Mouse (Mus musculus) naive thymus-derived CD4-positive, alpha-beta T cell, adult 2 months (primary cell): ENCODE data around the gene Dll3.

Source experiments
- DNase-seq: peaks from one replicate; pipeline ENCODE4 v3.0.0-alpha.2; 2011; ENCODE audit warnings: low read depth

The Dll3 gene

GRCm38 (mm10) chr7:28309737-28310136, 7.7 kb upstream of the Dll3 start:
- no peak for DNase-seq

- DNase-seq = no peak
Observed at GRCm38 (mm10) chr7:28306216-28306615, 4.2 kb upstream of the Dll3 start.

- no peak for DNase-seq
Observed at GRCm38 (mm10) chr7:28305641-28306040, 3.6 kb upstream of the Dll3 start.

- DNase-seq = peak; percentile 47
Observed at GRCm38 (mm10) chr7:28298837-28299625, 3.0 kb downstream of the Dll3 start.

GRCm38 (mm10) chr7:28294481-28294880, 7.6 kb downstream of the Dll3 start:
- no peak for DNase-seq

GRCm38 (mm10) chr7:28290638-28291590, 11.1 kb downstream of the Dll3 start, which contains the start of gene Selenov:
Selenov (minus strand) TSS chr7:28291186.
- no peak for DNase-seq

GRCm38 (mm10) chr7:28290165-28290564, 11.9 kb downstream of the Dll3 start:
- no peak for DNase-seq

GRCm38 (mm10) chr7:28280630-28281029, 21.4 kb downstream of the Dll3 start:
- no peak for DNase-seq

GRCm38 (mm10) chr7:28278279-28278652, 23.8 kb downstream of the Dll3 start:
- no peak for DNase-seq

- DNase-seq = peak; percentile 97
Observed at GRCm38 (mm10) chr7:28277615-28278278, 24.3 kb downstream of the Dll3 start, which contains the start of gene Eid2b. Eid2b (plus strand) TSS chr7:28277739.

- no peak for DNase-seq
Observed at GRCm38 (mm10) chr7:28277237-28277614, 24.8 kb downstream of the Dll3 start.

GRCm38 (mm10) chr7:28271761-28272160, 30.3 kb downstream of the Dll3 start:
- DNase-seq = no peak

GRCm38 (mm10) chr7:28269355-28269754, 32.7 kb downstream of the Dll3 start:
- no peak for DNase-seq

- no peak for DNase-seq
Observed at GRCm38 (mm10) chr7:28268576-28268975, 33.5 kb downstream of the Dll3 start.

GRCm38 (mm10) chr7:28268042-28268531, 34.0 kb downstream of the Dll3 start:
- peak; percentile 40 for DNase-seq

GRCm38 (mm10) chr7:28267129-28268041, 34.7 kb downstream of the Dll3 start, which contains the start of gene Eid2:
Eid2 (plus strand) TSS chr7:28267881.
- DNase-seq = peak; percentile 69

GRCm38 (mm10) chr7:28265391-28265790, 36.6 kb downstream of the Dll3 start:
- no peak for DNase-seq

GRCm38 (mm10) chr7:28263786-28264185, 38.3 kb downstream of the Dll3 start:
- DNase-seq = peak; percentile 53

GRCm38 (mm10) chr7:28262861-28263260, 39.2 kb downstream of the Dll3 start:
- no peak for DNase-seq

GRCm38 (mm10) chr7:28255476-28255875, 46.6 kb downstream of the Dll3 start:
- DNase-seq = no peak

- DNase-seq = no peak
Observed at GRCm38 (mm10) chr7:28254591-28254990, 47.4 kb downstream of the Dll3 start.
